Mouse (Mus musculus) olfactory bulb, adult 2 months (tissue): ENCODE measurements around the gene Ubc.

Experiments used
- CTCF ChIP-seq: fragments of 200-500 bp; IDR thresholded peaks from 2 replicates; pipeline ENCODE4 v1.5.1; 2012; ENCODE audit warnings: low read depth, mild to moderate bottlenecking, low read length, moderate library complexity; ENCODE audit not compliant: insufficient read depth
- POLR2A ChIP-seq: fragments of 200-500 bp; IDR thresholded peaks from 2 replicates; pipeline ENCODE4 v1.6.1; 2012; ENCODE audit warnings: mild to moderate bottlenecking, low read depth, low read length, moderate library complexity; ENCODE audit not compliant: insufficient read depth

DNA sequence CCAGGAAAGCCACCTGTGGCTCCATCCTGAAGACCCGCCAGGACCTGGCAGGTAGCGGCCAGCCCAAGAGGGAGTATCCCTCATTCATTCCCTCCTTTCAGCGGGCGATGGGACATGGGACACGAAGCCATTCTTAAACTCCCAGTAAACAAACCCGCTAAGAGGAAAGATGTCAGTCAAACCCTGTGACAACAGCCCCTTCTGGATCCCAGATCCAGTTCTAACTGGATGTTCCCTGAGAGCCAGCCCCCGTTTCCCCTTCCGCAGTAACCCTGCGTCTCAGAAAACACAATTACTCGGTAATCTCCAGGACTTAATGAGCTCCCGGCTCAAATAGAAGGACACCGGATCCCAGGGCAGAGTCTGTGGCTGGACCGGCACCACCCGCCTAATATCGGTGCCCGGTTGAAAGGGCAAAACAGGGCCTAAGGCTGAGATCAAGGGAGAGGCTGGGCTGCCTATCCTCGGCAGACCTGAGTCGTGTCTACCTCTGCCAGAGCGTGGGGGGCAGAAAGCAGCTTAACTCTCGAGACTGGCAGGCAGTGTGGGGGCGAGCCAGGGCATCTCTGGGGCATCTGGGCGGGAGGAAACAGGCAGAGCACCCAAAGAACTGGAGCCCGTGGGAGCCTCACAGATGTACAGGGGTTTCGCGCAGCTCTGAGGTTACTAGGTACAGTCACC, 50.0 kb downstream of the Ubc start:
- TF ChIP-seq POLR2A (no peak), CTCF (no peak)
